Mouse (Mus musculus) liver (tissue): ENCODE measurements around the gene Med13l.

Experiments used
- DNase-seq: peaks from one replicate; pipeline ENCODE4 v3.0.0-alpha.2; 2020; ENCODE audit warnings: mixed read lengths

The Med13l gene

GRCm38 (mm10) chr5:118596452-118597092 lies 36.1 kb downstream of the Med13l start:
- no peak for DNase-seq

- DNase-seq: no peak
Observed at GRCm38 (mm10) chr5:118598601-118599000, 38.1 kb downstream of the Med13l start.

DNA sequence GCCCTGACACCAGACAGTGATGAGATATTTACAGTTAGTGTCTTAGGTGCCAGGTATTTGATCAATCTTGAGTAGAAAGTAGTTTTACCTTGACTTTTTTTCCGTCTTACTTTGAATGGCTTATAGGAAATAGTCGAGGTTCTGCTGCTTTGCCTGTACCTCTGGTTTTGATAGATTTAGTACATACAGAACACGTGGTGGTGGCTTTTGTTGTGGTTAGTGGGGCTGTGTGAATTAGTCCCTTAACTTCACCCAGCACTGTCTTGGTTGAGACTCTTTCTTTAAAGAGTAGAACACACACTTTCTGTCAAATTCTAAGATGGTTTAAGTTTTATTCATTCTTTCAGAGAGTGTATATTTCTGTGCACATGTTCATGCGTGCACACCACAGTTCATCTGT lies 41.0 kb downstream of the Med13l start:
- no peak for DNase-seq

DNA sequence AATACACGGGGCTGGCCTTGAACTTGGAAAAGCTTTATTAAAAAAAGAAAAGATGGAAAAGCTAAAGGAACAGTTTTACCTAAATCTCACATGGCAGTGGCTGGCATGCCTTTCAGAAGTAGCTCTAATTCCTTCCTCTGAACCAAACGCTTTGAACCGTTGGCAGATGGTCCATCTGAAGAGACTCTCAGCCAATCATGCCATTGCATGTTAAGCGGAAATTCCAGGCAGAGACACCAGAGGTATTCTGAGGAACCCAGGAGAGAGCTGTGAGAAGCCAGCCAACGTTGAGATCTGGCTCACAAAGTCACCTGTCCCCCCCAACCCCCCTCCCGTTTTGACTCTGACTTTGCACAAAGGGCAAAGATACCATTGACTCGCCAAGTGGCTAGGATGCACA lies 42.2 kb downstream of the Med13l start:
- DNase-seq: no peak

GRCm38 (mm10) chr5:118605424-118606067 lies 45.1 kb downstream of the Med13l start:
- no peak for DNase-seq

DNA sequence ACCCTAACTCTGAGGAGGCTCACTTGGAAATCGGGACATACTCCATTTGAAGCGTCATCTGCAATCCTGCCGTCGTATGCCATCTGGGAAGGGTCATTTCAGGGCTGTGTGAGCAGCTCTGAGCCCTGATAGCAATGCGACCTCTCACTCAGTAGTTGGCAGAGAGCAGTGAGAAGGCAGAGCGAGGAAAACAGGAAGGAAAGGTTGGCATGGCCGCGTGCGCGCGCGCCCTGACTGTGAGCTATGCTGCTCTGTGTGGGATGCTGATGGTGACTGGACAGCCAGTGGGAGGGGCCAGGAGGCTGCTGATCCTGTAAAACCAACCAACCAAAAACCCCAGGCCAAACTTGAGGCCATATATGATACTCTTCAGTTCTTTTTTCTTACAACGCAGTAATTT lies 46.2 kb downstream of the Med13l start:
- DNase-seq: peak; percentile 28

DNA sequence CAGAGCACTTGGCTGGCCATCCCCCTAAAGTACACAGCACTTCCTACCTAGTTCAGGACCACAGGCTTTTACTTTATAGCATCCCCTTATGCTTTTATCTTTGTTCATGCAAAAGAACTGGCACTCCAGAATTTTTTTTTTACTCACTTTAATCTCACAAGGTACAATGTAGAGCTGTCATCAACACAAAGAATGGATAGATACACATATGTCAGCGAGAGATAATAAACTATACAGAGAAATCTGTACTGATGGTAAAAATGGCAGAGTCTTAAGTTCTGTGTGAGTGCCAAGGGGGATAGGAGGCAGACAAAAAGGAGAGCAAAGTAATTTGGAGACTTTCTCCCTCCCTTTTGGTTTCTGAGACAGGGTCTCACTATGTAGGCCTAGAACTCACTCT lies 47.4 kb downstream of the Med13l start:
- no peak for DNase-seq

DNA sequence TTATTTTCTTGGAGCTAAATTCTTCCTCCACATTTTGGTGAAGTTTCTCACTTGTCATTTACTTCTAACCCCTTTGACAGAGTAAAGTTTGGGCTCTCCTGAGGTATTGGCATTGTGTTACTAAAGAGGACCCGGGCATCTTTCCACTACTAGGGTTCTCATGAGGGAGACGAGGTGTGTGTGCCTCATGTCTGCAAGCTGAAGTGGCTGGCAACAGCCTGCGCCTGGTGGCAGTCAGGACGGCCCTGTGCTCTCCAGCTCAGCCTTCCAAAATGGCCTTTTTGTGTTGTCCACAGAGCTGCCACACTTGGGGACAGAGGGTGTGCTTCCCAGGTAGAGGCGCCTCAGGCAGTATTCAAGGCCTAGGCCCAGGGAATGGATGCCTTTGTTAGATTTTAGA lies 50.0 kb downstream of the Med13l start:
- DNase-seq: no peak

DNA sequence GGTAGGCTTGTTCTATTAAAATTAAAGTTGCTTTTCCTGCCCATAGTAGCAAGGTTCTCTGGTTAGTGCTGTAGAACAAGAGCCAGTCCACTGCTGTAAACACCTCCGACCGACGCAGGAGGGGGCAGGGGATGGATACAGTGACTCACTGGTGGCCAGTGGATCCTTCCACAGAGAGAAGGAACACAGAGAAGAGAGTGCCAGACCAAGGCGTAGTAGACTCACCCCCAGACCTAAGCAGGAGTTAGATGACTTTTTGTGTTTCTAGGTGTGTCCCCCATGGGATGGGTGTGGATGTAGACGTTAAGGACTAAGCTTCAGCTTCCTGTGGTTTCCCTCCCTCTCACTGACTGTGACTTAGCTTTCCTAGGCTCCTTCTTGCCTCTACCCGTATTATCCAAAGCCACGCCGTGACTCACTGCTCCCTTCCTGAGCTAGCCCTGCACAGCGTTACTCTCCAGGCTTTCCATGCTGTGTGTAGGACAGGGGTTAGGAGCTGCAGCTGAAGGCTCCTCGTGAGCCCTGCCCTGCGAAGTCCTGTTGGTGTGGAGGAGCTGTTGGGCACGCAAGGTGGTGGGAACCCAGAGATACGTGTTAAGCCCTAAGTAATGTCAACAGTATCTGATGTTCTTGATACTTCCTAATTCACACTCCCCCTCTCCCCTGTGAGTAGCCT lies 52.6 kb downstream of the Med13l start:
- DNase-seq: no peak

- DNase-seq: no peak
Observed at GRCm38 (mm10) chr5:118613704-118614103, 53.2 kb downstream of the Med13l start.

DNA sequence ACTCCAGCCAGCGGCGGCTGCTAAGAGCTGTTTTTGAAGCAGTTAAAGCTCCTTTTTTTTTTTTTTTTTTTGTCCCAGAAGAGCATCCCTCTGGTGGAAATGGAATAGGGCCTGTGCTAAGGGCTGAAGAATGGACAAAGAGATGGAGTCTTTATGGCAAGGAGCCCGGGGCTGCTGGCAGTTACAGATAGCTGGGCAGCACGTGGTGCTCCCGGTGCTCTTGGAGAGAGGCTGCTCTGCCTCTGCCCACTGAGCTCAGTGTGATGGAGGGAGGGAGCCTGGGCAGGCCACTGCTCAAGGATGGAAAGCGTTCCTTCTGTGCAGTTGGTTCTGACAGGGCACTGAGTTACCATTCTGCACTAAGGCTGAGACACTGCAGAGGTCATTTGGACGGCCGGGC lies 53.6 kb downstream of the Med13l start:
- no peak for DNase-seq

DNA sequence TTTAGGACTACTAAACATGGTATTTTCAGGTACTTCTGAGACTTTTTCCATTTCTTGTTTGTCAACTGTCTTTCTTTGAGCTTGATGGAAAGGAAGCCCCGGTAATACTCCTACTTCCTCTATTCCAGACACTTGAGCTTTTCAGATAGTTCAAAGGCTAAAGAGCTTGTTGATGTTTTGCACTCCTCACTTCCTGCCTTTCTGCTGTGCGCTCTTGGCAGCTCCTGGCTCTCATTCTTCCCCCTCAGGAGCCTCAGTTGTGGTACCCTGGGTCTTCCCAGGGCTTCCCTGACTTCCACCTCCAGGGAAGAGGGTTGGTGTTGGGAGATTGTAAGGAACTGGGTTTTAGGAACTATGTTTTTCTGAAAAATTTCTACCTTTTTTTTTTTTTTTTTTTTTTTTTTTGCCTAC lies 54.1 kb downstream of the Med13l start:
- DNase-seq: no peak

- no peak for DNase-seq
Observed at GRCm38 (mm10) chr5:118618963-118619610, 58.6 kb downstream of the Med13l start.

DNA sequence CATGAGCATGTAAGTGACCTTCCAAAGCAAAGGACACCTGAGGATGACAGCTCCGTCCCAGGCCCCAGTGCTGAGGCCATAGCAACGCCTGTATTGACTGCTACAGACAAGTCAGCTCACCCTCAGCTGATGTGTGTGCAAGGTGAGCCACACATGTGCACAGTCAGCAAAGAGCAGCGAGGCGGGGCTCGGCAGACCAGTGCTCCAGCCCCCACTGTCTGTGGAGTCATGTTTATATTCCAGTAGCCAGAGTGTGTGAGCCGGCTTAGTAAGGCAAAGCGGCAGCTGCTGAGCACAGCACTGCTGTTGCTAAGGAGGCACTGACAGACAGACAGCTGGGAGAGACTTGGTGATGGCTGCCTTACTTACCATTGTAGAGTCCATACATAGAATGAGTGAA lies 59.3 kb downstream of the Med13l start:
- DNase-seq: no peak

- no peak for DNase-seq
Observed at GRCm38 (mm10) chr5:118620330-118620910, 59.9 kb downstream of the Med13l start.

DNA sequence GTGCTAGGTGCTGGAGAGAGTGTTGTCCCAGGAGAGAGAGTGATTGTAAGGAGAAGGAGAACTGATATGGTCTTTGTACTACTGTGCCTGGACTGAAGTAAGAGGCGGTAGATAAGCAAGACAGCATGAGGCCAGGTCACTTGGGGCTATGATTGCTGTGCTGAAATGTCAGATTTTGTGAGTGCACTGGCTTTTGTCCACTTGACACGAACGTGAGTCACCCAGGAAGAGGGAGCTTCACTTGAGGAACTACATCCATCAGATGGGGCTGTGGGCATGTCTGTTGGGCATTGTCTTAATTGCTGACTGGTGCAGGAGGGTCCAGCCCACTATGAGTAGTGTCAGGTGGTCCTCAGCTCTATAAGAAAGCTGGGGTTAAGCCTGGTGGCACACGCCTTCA lies 61.4 kb downstream of the Med13l start:
- DNase-seq: no peak

- DNase-seq: no peak
Observed at GRCm38 (mm10) chr5:118622346-118622745, 61.9 kb downstream of the Med13l start.

DNA sequence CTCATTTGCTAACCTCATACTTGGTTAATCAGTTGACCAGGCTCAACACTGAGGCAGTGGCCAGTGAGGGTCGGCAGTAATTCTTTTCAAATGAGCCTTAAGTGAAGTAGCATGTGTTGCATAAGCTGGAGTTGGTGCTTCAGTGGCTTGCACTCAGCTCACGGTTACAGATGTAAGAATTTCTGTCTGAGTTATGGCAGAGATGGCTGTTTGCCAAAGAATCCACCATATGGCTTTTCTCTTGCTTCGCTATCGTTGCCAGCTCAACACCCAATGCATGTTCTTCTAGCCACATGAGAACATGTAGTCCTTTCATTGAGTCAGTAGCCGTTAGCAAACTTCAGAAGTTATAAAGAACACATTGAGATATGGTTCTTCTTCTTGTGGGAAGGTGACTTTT lies 63.3 kb downstream of the Med13l start:
- DNase-seq: no peak

DNA sequence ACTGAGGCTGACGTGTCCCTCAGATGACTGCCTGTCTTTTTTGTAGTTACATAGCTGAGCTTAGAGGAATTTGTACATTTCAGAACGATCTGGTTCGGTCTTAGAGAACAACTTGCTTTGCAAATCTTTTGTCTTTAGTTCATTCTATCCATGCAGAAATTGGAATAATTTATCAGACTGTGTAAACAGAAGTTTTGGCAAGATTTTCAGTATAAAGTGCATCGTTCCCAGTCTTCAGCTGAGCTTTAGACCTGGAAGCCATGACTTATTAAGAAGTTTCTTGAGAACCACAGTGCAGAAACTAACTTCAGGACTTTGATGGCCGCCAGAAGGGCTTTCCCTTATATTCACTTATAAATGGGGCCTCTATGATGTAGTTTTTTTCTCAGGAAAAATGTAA lies 67.2 kb downstream of the Med13l start:
- no peak for DNase-seq

GRCm38 (mm10) chr5:118628211-118628610 lies 67.7 kb downstream of the Med13l start:
- DNase-seq: no peak

DNA sequence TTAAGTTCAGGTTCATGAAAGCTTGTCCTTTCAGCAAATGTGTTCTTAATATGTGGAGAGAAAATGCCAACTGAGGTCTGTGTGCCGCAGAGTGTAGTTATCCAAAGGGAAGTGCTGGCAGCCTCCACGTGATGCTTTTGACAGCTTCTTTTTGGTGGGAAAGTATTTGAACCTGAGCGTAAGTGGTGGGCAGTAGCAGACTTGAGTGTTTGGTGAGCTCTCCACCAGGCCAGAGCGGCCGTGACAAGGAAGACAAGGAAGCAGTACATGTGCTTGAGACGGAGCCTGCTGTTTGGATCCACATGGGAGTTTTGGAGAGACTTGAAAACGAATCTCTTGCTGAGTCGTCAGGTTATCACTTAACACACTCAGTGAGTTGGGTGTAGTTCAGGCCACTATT lies 71.9 kb downstream of the Med13l start:
- no peak for DNase-seq

DNA sequence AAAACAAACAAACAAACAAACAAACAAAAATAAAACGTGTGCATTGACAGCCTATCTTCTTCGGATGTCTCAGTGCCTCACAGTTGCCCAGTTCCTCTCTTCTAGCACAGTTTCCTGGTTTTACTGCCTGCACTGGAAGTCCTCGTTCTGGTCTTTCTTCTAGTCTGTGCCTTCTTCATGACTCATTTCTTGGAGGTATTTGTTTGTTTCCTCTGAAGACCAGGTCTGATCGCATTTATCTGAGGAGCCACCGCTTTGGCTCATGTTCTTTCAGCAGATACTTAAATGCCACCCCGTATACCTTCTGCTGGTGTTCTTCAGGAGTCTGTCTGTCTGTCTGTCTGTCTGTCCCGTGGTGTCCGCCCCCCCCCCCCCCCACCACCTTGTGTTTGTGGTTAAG lies 72.6 kb downstream of the Med13l start:
- no peak for DNase-seq

GRCm38 (mm10) chr5:118635476-118636187 lies 75.2 kb downstream of the Med13l start:
- no peak for DNase-seq
